ENCODE assay signal across 14 mouse cellular contexts in the genomic region with DNA sequence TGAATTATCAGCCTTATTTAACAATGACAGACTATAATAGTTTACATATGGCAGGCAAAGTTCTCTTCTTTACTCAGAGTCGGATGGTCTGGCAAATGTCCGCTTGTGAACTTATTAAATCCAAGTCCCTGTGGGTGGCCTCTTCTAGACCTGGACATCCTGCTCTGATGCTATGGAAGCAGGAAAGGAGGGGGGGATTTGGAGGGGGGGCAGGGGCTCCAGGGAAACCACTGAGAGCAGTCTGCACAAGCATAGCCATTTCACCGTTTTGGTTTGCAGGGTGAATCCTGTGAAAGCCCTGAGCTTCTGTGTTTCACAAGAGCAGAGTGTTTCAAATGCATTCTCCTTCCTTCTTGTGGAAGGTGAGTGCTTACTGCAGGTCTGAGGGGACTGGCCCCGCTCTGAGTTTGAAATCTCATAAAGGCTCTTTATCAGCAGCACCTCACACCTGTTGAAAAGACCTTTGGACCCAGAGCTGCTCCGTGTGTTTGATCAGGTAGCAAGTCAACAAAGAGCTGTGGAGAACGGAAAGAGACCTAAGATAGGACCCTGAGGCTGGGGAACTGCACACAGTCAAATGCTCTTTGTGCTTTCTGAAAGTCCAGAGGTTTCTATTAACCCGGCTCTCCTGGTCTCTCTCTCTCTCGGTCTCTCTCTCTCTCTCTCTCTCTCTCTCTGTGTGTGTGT. TPM values are rescaled to one million over a fixed set of nuclear protein-coding genes. Genes with fewer than 3 reads are reported as not detected.
DNase-seq lines count a peak whose midpoint lies in the region; ATAC-seq and TF ChIP-seq lines count a peak whose summit lies in the region.
"Had no signal": no experiment of that assay in that cellular context is flagged by ENCODE, and none has a peak within 500 bp of the region (broad histone marks: within the 10 kb centered on the region; RNA-seq: fewer than 3 reads in every experiment).

No protein-coding gene starts in this region.

- H3K4me2 ChIP-seq in kidney, embryonic 16.5 days (replicated peaks; ENCODE audit: low read depth, low read length), result no peak overlapping the region
- 0 out of 2 replicates have a peak overlapping the region, but pooled peaks have one; percentile 6 for H3K4me2 ChIP-seq in embryonic facial prominence, embryonic 15.5 days (replicated peaks)
- no peak overlapping the region for H3K4me2 ChIP-seq in limb, embryonic 15.5 days
- H3K4me2 ChIP-seq in stomach, embryonic 15.5 days, result peak overlapping the region; percentile 34
- H3K4me2 ChIP-seq: midbrain, embryonic 15.5 days had no signal

- no peak overlapping the region for H3K4me3 ChIP-seq in kidney, embryonic 16.5 days (ENCODE audit: low read length)
- no peak overlapping the region for H3K4me3 ChIP-seq in embryonic facial prominence, embryonic 15.5 days (replicated peaks)
- no peak overlapping the region for H3K4me3 ChIP-seq in limb, embryonic 15.5 days
- H3K4me3 ChIP-seq in stomach, embryonic 15.5 days (replicated peaks), result no peak overlapping the region
- H3K4me3 ChIP-seq in gastrocnemius, adult 2 months, result no peak overlapping the region
- H3K4me3 ChIP-seq: midbrain, embryonic 15.5 days had no signal

- intact Hi-C loops in gastrocnemius, adult 2 months (cut with DNase I), result no loop called here

- H3K9ac ChIP-seq in kidney, embryonic 16.5 days (replicated peaks; ENCODE audit: low read length), result 0 out of 2 replicates have a peak overlapping the region, but pooled peaks have one; percentile 9
- no peak overlapping the region for H3K9ac ChIP-seq in embryonic facial prominence, embryonic 15.5 days
- no peak overlapping the region for H3K9ac ChIP-seq in limb, embryonic 15.5 days
- H3K9ac ChIP-seq in stomach, embryonic 15.5 days, result no peak overlapping the region
- H3K9ac ChIP-seq: forebrain, postnatal 0 days; midbrain, embryonic 15.5 days had no signal

- peak; percentile 11; the same call in 1 of the 2 replicates for ATAC-seq in kidney, embryonic 16.5 days (ENCODE audit: low FRiP score, low TSS enrichment)
- peak; percentile 44; the same call in 1 of the 2 replicates for ATAC-seq in embryonic facial prominence, embryonic 15.5 days (ENCODE audit: insufficient number of reproducible peaks, low FRiP score, low TSS enrichment, low read depth)
- ATAC-seq in limb, embryonic 15.5 days (ENCODE audit: insufficient number of reproducible peaks, low FRiP score, low TSS enrichment, low read depth), result peak; percentile 37; the same call in 1 of the 2 replicates
- ATAC-seq in stomach, embryonic 15.5 days (ENCODE audit: insufficient read depth, low FRiP score, low read depth), result peak; percentile 96
- no peak for ATAC-seq in CD4-positive, CD25-positive, alpha-beta regulatory T cell, adult 4 months
- ATAC-seq: forebrain, postnatal 0 days; hindbrain, embryonic 16.5 days; midbrain, embryonic 15.5 days had no signal

- TF ChIP-seq CTCF in gastrocnemius, adult 2 months (IDR thresholded peaks at IDR 0.05), result no peak

- H3K36me3 ChIP-seq in kidney, embryonic 16.5 days (ENCODE audit: insufficient read depth, low read length), result peaks cover 11% of the 10 kb centered on the region
- H3K36me3 ChIP-seq in embryonic facial prominence, embryonic 15.5 days, result 0 out of 2 replicates have a peak, but pooled peaks cover 8% of the 10 kb centered on the region
- H3K36me3 ChIP-seq in limb, embryonic 15.5 days, result peaks cover 8% of the 10 kb centered on the region; the same call in 1 of the 2 replicates
- H3K36me3 ChIP-seq in stomach, embryonic 15.5 days, result 0 out of 2 replicates have a peak, but pooled peaks cover 4% of the 10 kb centered on the region
- H3K36me3 ChIP-seq: midbrain, embryonic 15.5 days had no signal

- DNase-seq in kidney, adult 11 months, result no peak
- DNase-seq in gastrocnemius, adult 2 months, result no peak
- DNase-seq in layer of hippocampus, adult 18-20 months (ENCODE audit: low spot score in 2 of 2), result no peak
- DNase-seq: adrenal gland, postnatal 10 days; forebrain, postnatal 0 days; lung, adult 18-20 months; thymus, postnatal 25 days had no signal

- H3K9me3 ChIP-seq in kidney, embryonic 16.5 days (ENCODE audit: low read length), result no peaks in the 10 kb centered on the region
- no peaks in the 10 kb centered on the region for H3K9me3 ChIP-seq in embryonic facial prominence, embryonic 15.5 days (replicated peaks)
- no peaks in the 10 kb centered on the region for H3K9me3 ChIP-seq in limb, embryonic 15.5 days
- no peaks in the 10 kb centered on the region for H3K9me3 ChIP-seq in stomach, embryonic 15.5 days
- H3K9me3 ChIP-seq: midbrain, embryonic 15.5 days had no signal

- WGBS in kidney, embryonic 16.5 days, result 33% methylated on average over 8 of the region's 8 CpGs
- WGBS in embryonic facial prominence, embryonic 15.5 days, result 23% methylated on average over 8 of the region's 8 CpGs
- 20% methylated on average over 8 of the region's 8 CpGs for WGBS in limb, embryonic 15.5 days
- WGBS in stomach, embryonic 15.5 days, result 24% methylated on average over 8 of the region's 8 CpGs

- no peaks in the 10 kb centered on the region for H3K27me3 ChIP-seq in kidney, embryonic 16.5 days (ENCODE audit: insufficient read depth, low read length)
- H3K27me3 ChIP-seq in embryonic facial prominence, embryonic 15.5 days, result no peaks in the 10 kb centered on the region
- no peaks in the 10 kb centered on the region for H3K27me3 ChIP-seq in limb, embryonic 15.5 days
- H3K27me3 ChIP-seq in stomach, embryonic 15.5 days (replicated peaks), result no peaks in the 10 kb centered on the region
- H3K27me3 ChIP-seq: midbrain, embryonic 15.5 days had no signal

- peak overlapping the region; percentile 48 for H3K27ac ChIP-seq in kidney, embryonic 16.5 days (ENCODE audit: low read length)
- peak overlapping the region; percentile 39; the same call in 1 of the 2 replicates for H3K27ac ChIP-seq in embryonic facial prominence, embryonic 15.5 days (replicated peaks)
- H3K27ac ChIP-seq in limb, embryonic 15.5 days, result peak overlapping the region; percentile 33; the same call in 1 of the 2 replicates
- H3K27ac ChIP-seq in stomach, embryonic 15.5 days, result peak overlapping the region; percentile 89
- no peak overlapping the region for H3K27ac ChIP-seq in gastrocnemius, adult 2 months
- H3K27ac ChIP-seq: midbrain, embryonic 15.5 days had no signal

- peaks cover 16% of the 10 kb centered on the region for H3K4me1 ChIP-seq in kidney, embryonic 16.5 days (ENCODE audit: insufficient read depth, low read length)
- H3K4me1 ChIP-seq in embryonic facial prominence, embryonic 15.5 days, result peaks cover 22% of the 10 kb centered on the region
- peaks cover 10% of the 10 kb centered on the region for H3K4me1 ChIP-seq in limb, embryonic 15.5 days
- H3K4me1 ChIP-seq in stomach, embryonic 15.5 days, result peaks cover 12% of the 10 kb centered on the region; the same call in 1 of the 2 replicates

RNA-seq across cellular contexts. Expression of gene Myo10, which starts 40.7 kb away (rescaled TPM):
- polyA plus RNA-seq in kidney, embryonic 16.5 days (2015; fragmentation: Nextera tagmentation; extraction: Ambion mirVana), result 33.2 and 37.7 TPM in 2 replicates
- polyA plus RNA-seq in embryonic facial prominence, embryonic 15.5 days (2015; fragmentation: Nextera tagmentation; extraction: Ambion mirVana), result 34.0 and 34.9 TPM in 2 replicates
- 28.4 and 28.6 TPM in 2 replicates for polyA plus RNA-seq in limb, embryonic 15.5 days (2015; fragmentation: Nextera tagmentation; extraction: Ambion mirVana)
- 32.4 and 36.8 TPM in 2 replicates for polyA plus RNA-seq in stomach, embryonic 15.5 days (2015; fragmentation: Nextera tagmentation; extraction: Ambion mirVana)
- 10 to 100 TPM; 56.1 to 62.0 TPM for total RNA-seq in gastrocnemius, adult 2 months (2021)
- total RNA-seq in layer of hippocampus, adult 18-20 months (2021), result 10 to 100 TPM; 49.7 to 50.7 TPM
- under 1 TPM; 0.30 to 0.75 TPM for polyA plus RNA-seq in CD4-positive, CD25-positive, alpha-beta regulatory T cell, adult 4 months (2017; shearing (Covaris generic))

Comparison
In these comparisons a context has a peak if more than half of its experiments do, and no peak if none do; other contexts are left out.
1. H3K4me2 ChIP-seq: peak in embryonic facial prominence, embryonic 15.5 days (single experiment) and stomach, embryonic 15.5 days (single experiment); none in kidney, embryonic 16.5 days (single experiment) and limb, embryonic 15.5 days (single experiment).
2. RNA of gene Myo10, which starts 40.7 kb away (polyA plus RNA-seq): 34.0 to 34.9 TPM in embryonic facial prominence, embryonic 15.5 days, 33.2 to 37.7 TPM in kidney, embryonic 16.5 days, 32.4 to 36.8 TPM in stomach, embryonic 15.5 days and 28.4 to 28.6 TPM in limb, embryonic 15.5 days; 0.30 to 0.75 TPM in CD4-positive, CD25-positive, alpha-beta regulatory T cell, adult 4 months; every median in the first group is over 10 times any median in the second.